Mouse (Mus musculus) CH12.LX (cell line): Measurements from ENCODE around the gene Rep15. TPM values are rescaled to one million over a fixed set of nuclear protein-coding genes. Genes with fewer than 3 reads are reported as not detected.

Experiments used
- DNase-seq: peaks from one replicate; pipeline ENCODE4 v3.0.0-alpha.2; 2013; ENCODE audit errors: extremely low read depth
- H3K27ac ChIP-seq: 2 replicates; pipeline ENCODE4 v1.5.1; 2012; ENCODE audit warnings: low read depth, mild to moderate bottlenecking, control low read depth, moderate library complexity; ENCODE audit not compliant: insufficient read depth
- H3K27me3 ChIP-seq: replicated peaks from 2 replicates; pipeline ENCODE3; 2012; ENCODE audit warnings: inconsistent platforms
- H3K36me3 ChIP-seq, 2 experiments: replicated peaks in 1 of 2; 2 replicates each; pipeline versions ENCODE3 to v1.6.1; 2012; ENCODE audit warnings: inconsistent platforms in 1 of 2, low read length in 1 of 2, mild to moderate bottlenecking in 1 of 2, mixed read lengths in 1 of 2, moderate library complexity in 1 of 2; ENCODE audit not compliant: control insufficient read depth in 1 of 2, insufficient read depth in 1 of 2
- H3K4me1 ChIP-seq, 2 experiments: 2 replicates each; pipeline ENCODE4 v1.6.1; 2012; ENCODE audit warnings: inconsistent platforms in 1 of 2, moderate library complexity in 1 of 2; ENCODE audit not compliant: insufficient read depth in 2 of 2, control insufficient read depth in 1 of 2
- H3K4me2 ChIP-seq: 2 replicates; pipeline ENCODE4 v1.6.1; 2012; ENCODE audit warnings: low read depth, mild to moderate bottlenecking, control low read depth; ENCODE audit not compliant: poor library complexity, insufficient read depth, severe bottlenecking
- H3K4me3 ChIP-seq, 3 experiments: fragments of 150-350 bp in 1 of 3; sonication (generic) in 1 of 3; replicated peaks in 1 of 3; 2 replicates each; pipeline versions ENCODE3 to v1.5.1; 2011 to 2012; ENCODE audit warnings: low read depth in 2 of 3, low read length in 2 of 3, mild to moderate bottlenecking in 2 of 3, moderate library complexity in 2 of 3, control low read depth in 1 of 3, improper control_type of control experiment in 1 of 3, inconsistent platforms in 1 of 3, mixed read lengths in 1 of 3; ENCODE audit not compliant: poor library complexity in 1 of 3
- H3K79me2 ChIP-seq: replicated peaks from 2 replicates; pipeline ENCODE4 v1.6.1; 2012; ENCODE audit warnings: mild to moderate bottlenecking, moderate library complexity; ENCODE audit not compliant: control insufficient read depth, poor library complexity, insufficient read depth, severe bottlenecking; ENCODE audit errors: extremely low read depth
- H3K9ac ChIP-seq: 2 replicates; pipeline ENCODE4 v1.6.1; 2012; ENCODE audit warnings: low read depth, mild to moderate bottlenecking, control low read depth, moderate library complexity; ENCODE audit not compliant: insufficient read depth
- H3K9me3 ChIP-seq: replicated peaks from 2 replicates; pipeline ENCODE3; 2012; ENCODE audit warnings: low read length, inconsistent platforms, mixed read lengths
- CHD1 ChIP-seq: IDR thresholded peaks from 2 replicates; pipeline ENCODE4 v1.6.1; 2012; ENCODE audit warnings: low read depth, low read length, improper control_type of control experiment, inconsistent platforms
- E2F4 ChIP-seq: IDR thresholded peaks from 2 replicates; pipeline ENCODE4 v1.6.1; 2011; ENCODE audit warnings: low read depth, low read length, improper control_type of control experiment; ENCODE audit not compliant: insufficient replicate concordance
- ELF1 ChIP-seq: IDR thresholded peaks from 2 replicates; pipeline ENCODE4 v1.6.1; 2014; ENCODE audit warnings: low read depth, mild to moderate bottlenecking, inconsistent platforms, low read length, improper control_type of control experiment
- ETS1 ChIP-seq: conservative IDR thresholded peaks from 2 replicates; pipeline ENCODE4 v1.6.1; 2012; ENCODE audit warnings: low read depth, mild to moderate bottlenecking, inconsistent platforms, low read length, improper control_type of control experiment, moderate library complexity
- GABPA ChIP-seq: IDR thresholded peaks from 2 replicates; pipeline ENCODE4 v1.6.1; 2012; ENCODE audit warnings: low read depth, low read length, improper control_type of control experiment, inconsistent platforms; ENCODE audit not compliant: insufficient replicate concordance
- MAX ChIP-seq: IDR thresholded peaks from 2 replicates; pipeline ENCODE4 v1.6.1; 2011; ENCODE audit warnings: low read length, improper control_type of control experiment
- MEF2A ChIP-seq: IDR thresholded peaks from 2 replicates; pipeline ENCODE4 v1.6.1; 2014; ENCODE audit warnings: low read depth, mild to moderate bottlenecking, inconsistent platforms, low read length, improper control_type of control experiment, borderline replicate concordance
- MXI1 ChIP-seq: IDR thresholded peaks from 2 replicates; pipeline ENCODE4 v1.6.1; 2011; ENCODE audit warnings: mild to moderate bottlenecking, low read depth, low read length, improper control_type of control experiment
- PAX5 ChIP-seq: IDR thresholded peaks from 2 replicates; pipeline ENCODE4 v1.6.1; 2012; ENCODE audit warnings: low read length, inconsistent platforms, mixed read lengths
- SMC3 ChIP-seq: IDR thresholded peaks from 2 replicates; pipeline ENCODE4 v1.6.1; 2011; ENCODE audit warnings: low read depth, low read length, improper control_type of control experiment
- TBP ChIP-seq: conservative IDR thresholded peaks from 2 replicates; pipeline ENCODE4 v1.6.1; 2011; ENCODE audit warnings: low read depth, low read length, improper control_type of control experiment
- UBTF ChIP-seq: IDR thresholded peaks from 2 replicates; pipeline ENCODE4 v1.6.1; 2012; ENCODE audit warnings: low read depth, mild to moderate bottlenecking, inconsistent platforms, low read length, improper control_type of control experiment, moderate library complexity
- ZMIZ1 ChIP-seq: IDR thresholded peaks from 2 replicates; pipeline ENCODE4 v1.6.1; 2012; ENCODE audit warnings: low read depth, mild to moderate bottlenecking, inconsistent platforms, low read length, improper control_type of control experiment
- ZNF384 ChIP-seq: IDR thresholded peaks from 2 replicates; pipeline ENCODE4 v1.6.1; 2012; ENCODE audit warnings: low read depth, low read length, improper control_type of control experiment, inconsistent platforms
- dilution Hi-C: fragments of 300-500 bp; cut with MboI; formaldehyde crosslinking; loops from 2 replicates; pipeline ENCODE4 v1.14.3; 2020; ENCODE audit warnings: low sequenced_read_pairs; ENCODE audit not compliant: extremely low pct_unique_long_range_greater_than_20kb, extremely low pct_ligation_motif_present
- in situ Hi-C: fragments of 300-500 bp; cut with MboI; formaldehyde crosslinking; loops from 3 replicates; pipeline ENCODE4 v1.14.3; 2019; ENCODE audit warnings: low sequenced_read_pairs, low pct_ligation_motif_present, low pct_unique_long_range_greater_than_20kb, mixed read lengths
- polyA plus RNA-seq: library from polyadenylated mRNA; unstranded; fragments of >175 nt; gene quantifications from 2 replicates; pipeline ENCODE4 v1.2.1, GENCODE M21; 2012; ENCODE audit warnings: low read depth; ENCODE audit not compliant: insufficient read length
- total RNA-seq, 2 experiments: library from RNA; depleted of rRNA; stranded (reverse); fragments of 300-350 nt in 1 of 2; fragments of >200 nt in 1 of 2; gene quantifications; 2 replicates each; pipeline ENCODE4 v1.2.3; 2012 to 2014

Rep15 gene
- total RNA-seq (2012; rRNA removed) (0.08 and 0.38 TPM in 2 replicates), total RNA-seq (2014; rRNA removed) (not detected in 2 replicates), polyA plus RNA-seq (0.14 TPM in 1 of 2 replicates, not detected in the other)

GRCm38 (mm10) chr6:147032303-147032925 is at the start of gene Rep15:
Gene Rep15 (plus strand): TSS chr6:147032584.
- dilution Hi-C loops = no loop called here
- in situ Hi-C loops = no loop called here
- Histone ChIP-seq H3K79me2 (no peaks in the 10 kb centered on the region), H3K36me3 (peaks cover 25 to 49% of the 10 kb centered on the region in 2 experiments), H3K9me3 (no peaks in the 10 kb centered on the region), H3K4me2 (no peak within 1 kb of the TSS), H3K4me3 (no peak within 1 kb of the TSS), H3K9ac (no peak within 1 kb of the TSS), H3K27ac (no peak within 1 kb of the TSS), H3K27me3 (no peaks in the 10 kb centered on the region)
- DNase-seq = no peak
- no peak for TF ChIP-seq SMC3
- no peak for TF ChIP-seq ZMIZ1
- no peak for TF ChIP-seq ELF1
- no peak for TF ChIP-seq TBP
- TF ChIP-seq UBTF = no peak
- TF ChIP-seq PAX5 = no peak
- no peak for TF ChIP-seq GABPA
- TF ChIP-seq MEF2A = no peak
- no peak for TF ChIP-seq ETS1
- TF ChIP-seq CHD1 = no peak
- TF ChIP-seq ZNF384 = no peak
- no peak for TF ChIP-seq E2F4
- TF ChIP-seq MAX = no peak
- no peak for TF ChIP-seq MXI1
- TF ChIP-seq, all 38 proteins: peak for 0
- H3K4me1 ChIP-seq = no peaks in the 10 kb centered on the region

DNA sequence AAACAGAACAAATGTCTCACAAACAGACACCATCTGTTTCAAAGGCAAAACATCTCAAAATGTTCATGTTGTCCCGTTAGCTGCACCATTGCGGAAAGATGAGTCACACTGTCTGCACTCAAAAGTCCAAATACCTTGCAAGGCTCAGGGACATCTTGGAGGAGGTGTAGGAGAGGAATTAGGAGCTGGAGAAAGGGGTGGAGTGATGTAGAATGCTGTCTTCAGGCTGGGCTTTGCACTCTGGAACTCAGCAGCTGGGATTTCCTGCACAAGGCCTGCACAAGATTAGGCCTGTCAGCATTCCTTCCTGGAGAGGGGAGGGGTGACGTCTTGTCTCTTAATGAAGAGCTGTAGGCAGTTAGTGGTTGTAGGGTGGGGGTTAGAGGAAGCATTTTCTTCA is 47.8 kb upstream of the Rep15 start:
- no peak overlapping the region for H3K27ac ChIP-seq
- in situ Hi-C loops = loop anchor here (25.0 kb wide), 1 partner anchor 322 kb away; no protein-coding TSS in a partner anchor
- no peak for DNase-seq
- H3K9me3 ChIP-seq = no peaks in the 10 kb centered on the region
- no peaks in the 10 kb centered on the region for H3K79me2 ChIP-seq
- dilution Hi-C loops = no loop called here
- no peaks in the 10 kb centered on the region for H3K4me1 ChIP-seq
- H3K27me3 ChIP-seq = no peaks in the 10 kb centered on the region
- H3K36me3 ChIP-seq = peaks cover 0 to 33% of the 10 kb centered on the region in 2 experiments
- TF ChIP-seq UBTF = no peak
- H3K4me2 ChIP-seq = no peak overlapping the region
- no peak overlapping the region for H3K4me3 ChIP-seq
- no peak overlapping the region for H3K9ac ChIP-seq
